Mouse (Mus musculus) right cerebral cortex, postnatal 25 days (tissue): ENCODE results near the gene Nptx2.

Experiments
- DNase-seq: peaks from one replicate; pipeline ENCODE4 v3.0.0; 2022

Gene Nptx2

GRCm38 (mm10) chr5:144545653-144546422, at the start of gene Nptx2:
Nptx2 (plus strand) TSS chr5:144545902.
- peak; percentile 90 for DNase-seq

GRCm38 (mm10) chr5:144496481-144496880, 49.2 kb upstream of the Nptx2 start:
- no peak for DNase-seq

- DNase-seq = peak; percentile 11
These were observed 41.5 kb upstream of the Nptx2 start for GRCm38 (mm10) chr5:144504239-144504638.

GRCm38 (mm10) chr5:144505731-144506130, 40.0 kb upstream of the Nptx2 start:
- no peak for DNase-seq

GRCm38 (mm10) chr5:144506156-144506555, 39.5 kb upstream of the Nptx2 start:
- no peak for DNase-seq

GRCm38 (mm10) chr5:144506689-144507552, 38.8 kb upstream of the Nptx2 start:
- no peak for DNase-seq

- no peak for DNase-seq
These were observed 36.3 kb upstream of the Nptx2 start for GRCm38 (mm10) chr5:144509431-144509830.

GRCm38 (mm10) chr5:144514738-144515137, 31.0 kb upstream of the Nptx2 start:
- DNase-seq = no peak

- DNase-seq = no peak
These were observed 30.5 kb upstream of the Nptx2 start for GRCm38 (mm10) chr5:144515241-144515640.

GRCm38 (mm10) chr5:144520096-144520495, 25.6 kb upstream of the Nptx2 start:
- no peak for DNase-seq

- no peak for DNase-seq
These were observed 20.9 kb upstream of the Nptx2 start for GRCm38 (mm10) chr5:144524774-144525173.

GRCm38 (mm10) chr5:144529123-144529522, 16.6 kb upstream of the Nptx2 start:
- DNase-seq = no peak

GRCm38 (mm10) chr5:144542711-144543308, 2.9 kb upstream of the Nptx2 start:
- peak; percentile 70 for DNase-seq

- DNase-seq = no peak
These were observed 807 bp downstream of the Nptx2 start for GRCm38 (mm10) chr5:144546423-144546995.

GRCm38 (mm10) chr5:144547333-144547878, 1.7 kb downstream of the Nptx2 start:
- DNase-seq = no peak

GRCm38 (mm10) chr5:144548079-144548631, 2.5 kb downstream of the Nptx2 start:
- DNase-seq = peak; percentile 44

GRCm38 (mm10) chr5:144550003-144550402, 4.3 kb downstream of the Nptx2 start:
- DNase-seq = peak; percentile 19

GRCm38 (mm10) chr5:144550622-144551137, 5.0 kb downstream of the Nptx2 start:
- DNase-seq = no peak

- DNase-seq = no peak
These were observed 11.0 kb downstream of the Nptx2 start for GRCm38 (mm10) chr5:144556710-144557109.

GRCm38 (mm10) chr5:144557363-144557762, 11.7 kb downstream of the Nptx2 start:
- no peak for DNase-seq

GRCm38 (mm10) chr5:144558481-144558880, 12.8 kb downstream of the Nptx2 start:
- no peak for DNase-seq

- DNase-seq = no peak
These were observed 20.0 kb downstream of the Nptx2 start for GRCm38 (mm10) chr5:144565739-144566138.
